Comparison of ENCODE assay signal across 16 mouse cellular contexts in genomic region chr16:31931330-31931729, GRCm38 (mm10). TPM values are rescaled to one million over a fixed set of nuclear protein-coding genes. Genes with fewer than 3 reads are reported as not detected.
DNase-seq lines count a peak whose midpoint lies in the region; ATAC-seq and TF ChIP-seq lines count a peak whose summit lies in the region.
"Had no signal": no experiment of that assay in that cellular context is flagged by ENCODE, and none has a peak within 500 bp of the region (broad histone marks: within the 10 kb centered on the region; RNA-seq: fewer than 3 reads in every experiment).

No protein-coding gene starts in this region.

- H3K27me3 ChIP-seq in kidney, postnatal 0 days (ENCODE audit: insufficient read depth, low read length): peaks cover 11% of the 10 kb centered on the region; the same call in 1 of the 2 replicates
- H3K27me3 ChIP-seq in forebrain, postnatal 0 days (ENCODE audit: insufficient read depth, low read length): no peaks in the 10 kb centered on the region
- H3K27me3 ChIP-seq: Patski had no signal

- peaks cover 11% of the 10 kb centered on the region; the same call in 1 of the 2 replicates for H3K4me1 ChIP-seq in kidney, postnatal 0 days (replicated peaks; ENCODE audit: insufficient read depth, low read length)
- peaks cover 20% of the 10 kb centered on the region for H3K4me1 ChIP-seq in forebrain, postnatal 0 days (ENCODE audit: insufficient read depth)

- H3K36me3 ChIP-seq in kidney, postnatal 0 days (ENCODE audit: insufficient read depth, low read length): no peaks in the 10 kb centered on the region
- no peaks in the 10 kb centered on the region for H3K36me3 ChIP-seq in forebrain, postnatal 0 days (ENCODE audit: insufficient read depth)
- H3K36me3 ChIP-seq: liver, embryonic 15.5 days had no signal

- no peak for ATAC-seq in kidney, postnatal 0 days (replicated peaks; ENCODE audit: low FRiP score, low read depth)
- no peak for ATAC-seq in forebrain, postnatal 0 days
- ATAC-seq: Patski had no signal

- no peaks in the 10 kb centered on the region for H3K9me3 ChIP-seq in kidney, postnatal 0 days (replicated peaks; ENCODE audit: low read length)
- H3K9me3 ChIP-seq in forebrain, postnatal 0 days (ENCODE audit: low read length): no peaks in the 10 kb centered on the region
- H3K9me3 ChIP-seq: liver, embryonic 15.5 days had no signal

- peak; percentile 47 for DNase-seq in cerebellum, adult 11-12 months
- no peak for DNase-seq in cerebellum, postnatal 25 days
- DNase-seq in kidney, postnatal 0 days (ENCODE audit: low spot score): no peak
- DNase-seq in kidney, adult 8-10 months: no peak
- peak; percentile 49 to 62 for DNase-seq in right cerebral cortex, adult 2 months (ENCODE audit: low spot score in 2 of 2)
- no peak for DNase-seq in right cerebral cortex, adult 18-20 months
- no peak for DNase-seq in forebrain, postnatal 0 days
- DNase-seq in urinary bladder, postnatal 4 days (ENCODE audit: low spot score in 2 of 2): no peak
- DNase-seq: adrenal gland, postnatal 36 days; cerebellum, postnatal 36 days; gastrocnemius, postnatal 36 days; thymus, adult 2 months had no signal

- TF ChIP-seq CTCF in kidney, postnatal 0 days (IDR thresholded peaks at IDR 0.05; ENCODE audit: low read depth): no peak
- TF ChIP-seq CTCF in forebrain, postnatal 0 days (IDR thresholded peaks at IDR 0.05; ENCODE audit: low read depth): no peak

- WGBS in kidney, postnatal 0 days: 55% methylated on average over 17 of the region's 17 CpGs
- 60% methylated on average over 17 of the region's 17 CpGs for WGBS in forebrain, postnatal 0 days

- 0 out of 2 replicates have a peak overlapping the region, but pooled peaks have one; percentile 19 for H3K27ac ChIP-seq in kidney, postnatal 0 days
- no peak overlapping the region for H3K27ac ChIP-seq in forebrain, postnatal 0 days (ENCODE audit: low read depth, low read length)
- H3K27ac ChIP-seq: liver, embryonic 15.5 days had no signal

- H3K4me3 ChIP-seq in kidney, postnatal 0 days (replicated peaks; ENCODE audit: low read depth, low read length): no peak overlapping the region
- no peak overlapping the region for H3K4me3 ChIP-seq in forebrain, postnatal 0 days (ENCODE audit: low read depth, low read length)
- H3K4me3 ChIP-seq: liver, embryonic 15.5 days; megakaryocyte, embryonic 14.5 days had no signal

- H3K4me2 ChIP-seq in kidney, postnatal 0 days (ENCODE audit: low read length): no peak overlapping the region
- H3K4me2 ChIP-seq in forebrain, postnatal 0 days (ENCODE audit: low read depth): no peak overlapping the region
- H3K4me2 ChIP-seq: liver, embryonic 15.5 days had no signal

- no peak overlapping the region for H3K9ac ChIP-seq in kidney, postnatal 0 days (ENCODE audit: low read depth, low read length)
- H3K9ac ChIP-seq in forebrain, postnatal 0 days: no peak overlapping the region
- H3K9ac ChIP-seq: liver, embryonic 15.5 days had no signal

RNA-seq across cellular contexts. Expression of gene Pigz, which starts 2.3 kb away (rescaled TPM):
- 1.8 and 2.2 TPM in 2 replicates for polyA plus RNA-seq in kidney, postnatal 0 days (2015; fragmentation: Nextera tagmentation; extraction: Ambion mirVana)
- total RNA-seq in forebrain, postnatal 0 days (2014; rRNA removed): 1.4 and 4.1 TPM in 2 replicates
- polyA plus RNA-seq in forebrain, postnatal 0 days (2015; fragmentation: Nextera tagmentation; extraction: Ambion mirVana): 2.9 TPM in 2 replicates

RNA-seq across cellular contexts. Expression of gene 0610012G03Rik, which starts 17.0 kb away (rescaled TPM):
- polyA plus RNA-seq in kidney, postnatal 0 days (2015; fragmentation: Nextera tagmentation; extraction: Ambion mirVana): 137 and 140 TPM in 2 replicates
- total RNA-seq in forebrain, postnatal 0 days (2014; rRNA removed): 81.0 and 95.7 TPM in 2 replicates
- 151 and 177 TPM in 2 replicates for polyA plus RNA-seq in forebrain, postnatal 0 days (2015; fragmentation: Nextera tagmentation; extraction: Ambion mirVana)

RNA-seq across cellular contexts. Expression of gene Ncbp2, which starts 17.0 kb away (rescaled TPM):
- 79.1 and 82.4 TPM in 2 replicates for polyA plus RNA-seq in kidney, postnatal 0 days (2015; fragmentation: Nextera tagmentation; extraction: Ambion mirVana)
- 29.9 and 39.3 TPM in 2 replicates for total RNA-seq in forebrain, postnatal 0 days (2014; rRNA removed)
- 66.3 and 67.1 TPM in 2 replicates for polyA plus RNA-seq in forebrain, postnatal 0 days (2015; fragmentation: Nextera tagmentation; extraction: Ambion mirVana)

RNA-seq across cellular contexts. Expression of gene Meltf, which starts 52.7 kb away (rescaled TPM):
- polyA plus RNA-seq in kidney, postnatal 0 days (2015; fragmentation: Nextera tagmentation; extraction: Ambion mirVana): 0.98 and 1.0 TPM in 2 replicates
- 0.54 and 0.67 TPM in 2 replicates for total RNA-seq in forebrain, postnatal 0 days (2014; rRNA removed)
- 0.23 and 0.36 TPM in 2 replicates for polyA plus RNA-seq in forebrain, postnatal 0 days (2015; fragmentation: Nextera tagmentation; extraction: Ambion mirVana)
- total RNA-seq: adrenal gland, postnatal 36 days; gastrocnemius, postnatal 36 days had no signal
- polyA plus RNA-seq: neural tube, embryonic 11.5 days had no signal

Comparison
In these comparisons a context has a peak if more than half of its experiments do, and no peak if none do; other contexts are left out.
1. DNase-seq: peak in cerebellum, adult 11-12 months (single experiment) and right cerebral cortex, adult 2 months (2 of 2); none in cerebellum, postnatal 25 days (0 of 2), kidney, postnatal 0 days (single experiment), kidney, adult 8-10 months (0 of 2), right cerebral cortex, adult 18-20 months (single experiment), forebrain, postnatal 0 days (single experiment) and urinary bladder, postnatal 4 days (0 of 2).